Mouse (Mus musculus) fat pad, adult 2 months (tissue): Measurements from ENCODE around the gene Cep89.

ENCODE experiments used
- DNase-seq: peaks from one replicate; pipeline ENCODE4 v3.0.0-alpha.2; 2011; ENCODE audit warnings: low read depth, low spot score; ENCODE audit errors: extremely low read depth

The Cep89 gene

DNA sequence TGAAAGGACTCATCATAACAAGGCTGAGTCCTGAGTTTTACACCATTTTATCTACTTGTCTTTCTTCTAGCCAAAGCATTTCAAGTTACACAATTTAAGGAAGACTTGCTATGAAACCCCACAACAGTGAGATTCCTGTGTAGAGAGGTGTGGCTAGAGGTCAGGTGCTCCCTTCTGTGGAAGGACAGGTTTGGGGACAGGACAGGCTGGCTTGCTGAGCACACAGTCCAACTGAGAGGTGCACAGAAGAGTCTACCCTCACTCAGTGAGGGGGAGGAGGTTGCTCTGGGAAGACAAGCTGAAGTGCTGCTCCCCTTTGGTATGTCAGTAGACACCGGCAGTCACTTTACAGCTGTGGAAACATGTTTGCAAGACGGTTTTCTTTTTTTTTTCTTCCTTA lies 79.6 kb downstream of the Cep89 start:
- DNase-seq: no peak

GRCm38 (mm10) chr7:35485126-35485525 lies 88.3 kb downstream of the Cep89 start:
- DNase-seq: no peak

- DNase-seq: no peak
Measured at GRCm38 (mm10) chr7:35486553-35486952, 89.7 kb downstream of the Cep89 start.
